In genomic region chr7:133434027-133434820, GRCm38 (mm10) we compare ENCODE assay signal across 25 mouse cellular contexts.
DNase-seq lines count a peak whose midpoint lies in the region; ATAC-seq and TF ChIP-seq lines count a peak whose summit lies in the region.
"Had no signal": no experiment of that assay in that cellular context is flagged by ENCODE, and none has a peak within 500 bp of the region (broad histone marks: within the 10 kb centered on the region; RNA-seq: fewer than 3 reads in every experiment).

No protein-coding gene starts in this region.

- no peaks in the 10 kb centered on the region for H3K36me3 ChIP-seq in kidney, postnatal 0 days (ENCODE audit: insufficient read depth, low read length)
- H3K36me3 ChIP-seq in kidney, adult 2 months (ENCODE audit: control insufficient read depth, insufficient read depth, low read length) = no peaks in the 10 kb centered on the region
- H3K36me3 ChIP-seq: embryonic facial prominence, embryonic 13.5 days; forebrain, embryonic 12.5 days; heart, embryonic 10.5 days; hindbrain, embryonic 15.5 days; intestine, embryonic 15.5 days had no signal

- no peak overlapping the region for H3K4me3 ChIP-seq in kidney, postnatal 0 days (replicated peaks; ENCODE audit: low read depth, low read length)
- no peak overlapping the region for H3K4me3 ChIP-seq in kidney, adult 2 months (ENCODE audit: insufficient read depth, low read depth, low read length)
- H3K4me3 ChIP-seq: embryonic facial prominence, embryonic 13.5 days; erythroblast, embryonic 14.5 days; forebrain, embryonic 12.5 days; heart, embryonic 10.5 days; hindbrain, embryonic 15.5 days; intestine, embryonic 15.5 days had no signal

- no peaks in the 10 kb centered on the region for H3K27me3 ChIP-seq in kidney, postnatal 0 days (ENCODE audit: insufficient read depth, low read length)
- H3K27me3 ChIP-seq in kidney, adult 2 months (replicated peaks; ENCODE audit: control insufficient read depth, insufficient read depth, low read length) = no peaks in the 10 kb centered on the region
- H3K27me3 ChIP-seq: embryonic facial prominence, embryonic 13.5 days; forebrain, embryonic 12.5 days; hindbrain, embryonic 15.5 days; intestine, embryonic 15.5 days had no signal

- TF ChIP-seq CTCF in kidney, postnatal 0 days (IDR thresholded peaks at IDR 0.05; ENCODE audit: low read depth) = no peak
- TF ChIP-seq CTCF in kidney, adult 2 months (conservative IDR thresholded peaks at IDR 0.05; ENCODE audit: insufficient read depth, insufficient read length, low read depth, low read length) = no peak

- no peak overlapping the region for H3K27ac ChIP-seq in kidney, postnatal 0 days
- H3K27ac ChIP-seq in kidney, adult 2 months (ENCODE audit: insufficient read depth, low read depth, low read length) = no peak overlapping the region
- H3K27ac ChIP-seq: embryonic facial prominence, embryonic 13.5 days; forebrain, embryonic 12.5 days; heart, embryonic 10.5 days; hindbrain, embryonic 15.5 days; intestine, embryonic 15.5 days had no signal

- no peaks in the 10 kb centered on the region for H3K9me3 ChIP-seq in kidney, postnatal 0 days (replicated peaks; ENCODE audit: low read length)
- H3K9me3 ChIP-seq: embryonic facial prominence, embryonic 13.5 days; forebrain, embryonic 12.5 days; heart, embryonic 10.5 days; hindbrain, embryonic 15.5 days; intestine, embryonic 15.5 days had no signal

- peak; percentile 31 for DNase-seq in kidney, postnatal 0 days (ENCODE audit: low spot score)
- DNase-seq in kidney, adult 2 months = no peak
- peak; percentile 9 for DNase-seq in lung, postnatal 10 days
- DNase-seq in lung, postnatal 25 days (ENCODE audit: low spot score) = no peak
- DNase-seq in lung, postnatal 4 days = peak; percentile 7 to 29
- DNase-seq in adrenal gland, adult (ENCODE audit: inconsistent age in 2 of 2, low spot score in 1 of 2) = no peak
- DNase-seq in spleen, postnatal 14 days (ENCODE audit: low spot score in 2 of 2) = no peak
- DNase-seq: adrenal gland, postnatal 10 days; cerebellum, adult 18-20 months; cerebellum, postnatal 14 days; embryo, embryonic 11 days; gastrocnemius, postnatal 36 days; heart, postnatal 4 days; kidney, postnatal 14 days; liver, postnatal 0 days; thymus, postnatal 14 days had no signal

- peak overlapping the region; percentile 19; the same call in 1 of the 2 replicates for H3K4me2 ChIP-seq in kidney, postnatal 0 days (ENCODE audit: low read length)
- H3K4me2 ChIP-seq: embryonic facial prominence, embryonic 13.5 days; forebrain, embryonic 12.5 days; hindbrain, embryonic 15.5 days; intestine, embryonic 15.5 days; liver, embryonic 11.5 days; midbrain, embryonic 11.5 days had no signal

- no peak for ATAC-seq in kidney, postnatal 0 days (replicated peaks; ENCODE audit: low FRiP score, low read depth)
- ATAC-seq: activated CD4-positive, CD25-positive, alpha-beta regulatory T cell, adult 4 months; intestine, embryonic 15.5 days; liver, postnatal 0 days had no signal

- no peak overlapping the region for H3K9ac ChIP-seq in kidney, postnatal 0 days (ENCODE audit: low read depth, low read length)
- H3K9ac ChIP-seq: embryonic facial prominence, embryonic 13.5 days; forebrain, embryonic 12.5 days; hindbrain, embryonic 15.5 days; intestine, embryonic 15.5 days; liver, postnatal 0 days had no signal

- no peak for TF ChIP-seq POLR2A in kidney, adult 2 months (IDR thresholded peaks at IDR 0.05; ENCODE audit: low read depth, low read length)

- WGBS in kidney, postnatal 0 days = 38% methylated on average over 17 of the region's 17 CpGs
- 40% methylated on average over 17 of the region's 17 CpGs for WGBS in kidney, adult 2 months

- H3K4me1 ChIP-seq in kidney, postnatal 0 days (replicated peaks; ENCODE audit: insufficient read depth, low read length) = no peaks in the 10 kb centered on the region; the same call in 1 of the 2 replicates
- no peaks in the 10 kb centered on the region for H3K4me1 ChIP-seq in kidney, adult 2 months (ENCODE audit: control insufficient read depth, insufficient read depth, low read length)
- H3K4me1 ChIP-seq: heart, embryonic 10.5 days; intestine, embryonic 15.5 days had no signal

Comparison
In these comparisons a context has a peak if more than half of its experiments do, and no peak if none do; other contexts are left out.
1. DNase-seq: peak in kidney, postnatal 0 days (single experiment), lung, postnatal 10 days (single experiment) and lung, postnatal 4 days (2 of 2); none in kidney, adult 2 months (single experiment), lung, postnatal 25 days (single experiment), adrenal gland, adult (0 of 2) and spleen, postnatal 14 days (0 of 2).